Mouse (Mus musculus): ENCODE results near the gene Exosc9. TPM values are rescaled to one million over a fixed set of nuclear protein-coding genes. Genes with fewer than 3 reads are reported as not detected.

Gene Exosc9
- total and polyA plus RNA-seq, 3 experiments: 3.7 to 96.7 (median 40.9) TPM

DNA sequence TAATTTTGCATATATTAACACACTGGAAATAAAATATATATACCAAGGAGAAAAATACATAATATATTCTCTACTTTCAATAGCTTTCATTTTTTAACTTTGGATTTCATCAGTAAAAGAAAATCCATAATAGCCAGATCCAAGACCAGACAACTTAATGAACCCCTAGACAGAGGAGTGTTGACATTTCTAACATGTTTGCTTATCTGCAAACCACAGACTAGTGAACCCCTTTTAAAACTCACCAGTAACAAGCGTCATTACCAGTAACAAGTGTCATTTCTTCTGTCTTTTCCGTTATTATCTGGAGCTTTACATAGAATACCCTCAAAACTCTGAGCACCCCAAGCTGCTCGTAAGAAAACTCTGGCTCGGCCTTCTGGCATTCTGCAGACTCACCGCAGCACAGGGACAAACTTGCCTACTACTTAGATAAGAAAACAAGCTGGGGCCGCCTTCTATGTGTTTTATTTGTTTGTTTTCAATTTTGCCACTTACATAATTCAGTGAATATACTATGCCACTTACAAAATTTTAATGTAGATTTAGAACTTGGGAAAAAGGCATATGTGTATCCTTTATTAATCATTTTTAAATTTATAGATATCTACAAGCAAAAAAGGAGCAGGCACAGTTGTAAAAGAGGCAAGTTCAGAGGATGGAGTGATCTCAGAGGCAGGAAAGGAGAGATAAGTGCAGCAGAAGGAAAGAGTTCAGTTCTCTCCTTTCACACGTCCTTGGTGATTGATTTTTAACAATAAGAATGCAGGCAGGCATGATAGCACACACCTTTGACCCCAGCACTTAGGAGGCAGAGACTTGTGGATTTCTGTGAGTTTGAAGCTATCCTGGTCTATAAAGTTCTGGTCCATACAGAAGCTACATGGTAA is 53.7 kb downstream of the Exosc9 start:
- Histone ChIP-seq H3K27me3 (ENCODE audit: insufficient read depth, low read length) (no peaks in the 10 kb centered on the region), H3K4me1 (ENCODE audit: insufficient read depth, low read depth, low read length) (peaks cover 21% of the 10 kb centered on the region), H3K9me3 (replicated peaks) (no peaks in the 10 kb centered on the region), H3K36me3 (replicated peaks) (peaks cover 14% of the 10 kb centered on the region), H3K4me3 (ENCODE audit: low read depth, low read length) (no peak overlapping the region; the same call in 1 of the 2 replicates)
- TF ChIP-seq GATA1 (IDR thresholded peaks at IDR 0.05; ENCODE audit: borderline replicate concordance, low read length): no peak
- TF ChIP-seq POLR2AphosphoS5 (IDR thresholded peaks at IDR 0.05; ENCODE audit: insufficient replicate concordance, low read depth, low read length): no peak
- TF ChIP-seq CTCF (IDR thresholded peaks at IDR 0.05; ENCODE audit: low read depth, low read length): no peak
- TF ChIP-seq GATA2 (IDR thresholded peaks at IDR 0.05; ENCODE audit: borderline replicate concordance, low read depth, low read length): no peak
- TF ChIP-seq TAL1 (conservative IDR thresholded peaks at IDR 0.05; ENCODE audit: low read depth, low read length): no peak
- DNase-seq (ENCODE audit: low spot score) (peak; percentile 7), ATAC-seq (ENCODE audit: extremely low read depth, insufficient number of reproducible peaks, low FRiP score, poor library complexity, severe bottlenecking) (peak; percentile 78)

GRCm38 (mm10) chr3:36612687-36613086 is 60.3 kb downstream of the Exosc9 start:
- DNase-seq (ENCODE audit: low spot score): no peak
- Histone ChIP-seq H3K4me3 (ENCODE audit: low read depth, low read length) (peak overlapping the region; percentile 74), H3K36me3 (replicated peaks) (peaks cover 6% of the 10 kb centered on the region), H3K4me1 (ENCODE audit: insufficient read depth, low read depth, low read length) (peaks cover 19% of the 10 kb centered on the region), H3K9me3 (replicated peaks) (no peaks in the 10 kb centered on the region), H3K27me3 (ENCODE audit: insufficient read depth, low read length) (no peaks in the 10 kb centered on the region)
- no peak for TF ChIP-seq POLR2AphosphoS5 (IDR thresholded peaks at IDR 0.05; ENCODE audit: insufficient replicate concordance, low read depth, low read length)
- TF ChIP-seq GATA2 (IDR thresholded peaks at IDR 0.05; ENCODE audit: borderline replicate concordance, low read depth, low read length): no peak
- TF ChIP-seq CTCF (IDR thresholded peaks at IDR 0.05; ENCODE audit: low read depth, low read length): no peak
- no peak for TF ChIP-seq TAL1 (conservative IDR thresholded peaks at IDR 0.05; ENCODE audit: low read depth, low read length)
- no peak for TF ChIP-seq GATA1 (IDR thresholded peaks at IDR 0.05; ENCODE audit: borderline replicate concordance, low read length)
- no peak for ATAC-seq (ENCODE audit: extremely low read depth, insufficient number of reproducible peaks, low FRiP score, poor library complexity, severe bottlenecking)

DNA sequence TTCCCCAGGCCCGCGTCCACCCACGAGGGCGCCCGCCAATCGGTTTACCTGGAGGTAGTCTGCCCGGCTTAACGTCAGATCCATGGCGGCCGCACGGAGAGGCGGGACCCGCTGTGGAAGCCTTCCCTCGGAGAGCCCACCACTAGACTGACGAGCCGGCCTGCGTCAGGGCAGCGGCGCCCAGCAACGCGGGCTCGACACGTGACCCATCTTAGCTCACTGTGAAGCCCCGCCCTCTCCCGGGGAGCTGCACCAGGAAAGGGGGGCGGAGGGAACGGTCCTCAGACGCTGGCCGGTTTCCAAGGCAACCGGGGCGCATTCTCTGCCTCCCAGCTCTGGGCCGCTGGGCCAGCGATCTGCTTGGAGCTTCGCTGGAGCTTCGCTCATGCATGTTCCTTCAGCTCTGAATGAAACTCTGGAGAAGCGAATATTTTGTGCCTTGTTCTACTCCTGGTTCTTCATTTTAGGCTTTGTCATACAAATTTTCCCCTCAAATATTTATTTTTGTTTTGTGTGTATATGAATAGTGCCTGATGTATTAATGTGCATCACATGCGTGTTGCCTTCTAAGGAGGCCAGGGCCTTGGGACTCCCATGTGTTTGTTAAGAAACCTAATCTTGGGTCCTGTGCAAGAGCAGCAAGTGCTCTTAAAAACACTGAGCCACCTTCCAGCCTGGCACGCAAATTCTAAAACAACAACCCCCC is 60.9 kb downstream of the Exosc9 start, which contains the start of gene Bbs7:
Gene Bbs7 (minus strand): TSS at position 276 of the 706 bp plus-strand sequence.
- ATAC-seq (ENCODE audit: extremely low read depth, insufficient number of reproducible peaks, low FRiP score, poor library complexity, severe bottlenecking) (peak; percentile 97), DNase-seq (ENCODE audit: low spot score) (peak; percentile 94)
- H3K4me3 ChIP-seq (ENCODE audit: low read depth, low read length): peak within 1 kb of the TSS; percentile 74
- no peaks in the 10 kb centered on the region; the same call in 1 of the 2 replicates for H3K27me3 ChIP-seq (ENCODE audit: insufficient read depth, low read length)
- H3K36me3 ChIP-seq (replicated peaks): peaks cover 6% of the 10 kb centered on the region
- H3K4me1 ChIP-seq (ENCODE audit: insufficient read depth, low read depth, low read length): peaks cover 19% of the 10 kb centered on the region
- TF ChIP-seq GATA2 (IDR thresholded peaks at IDR 0.05; ENCODE audit: borderline replicate concordance, low read depth, low read length) (no peak), GATA1 (IDR thresholded peaks at IDR 0.05; ENCODE audit: borderline replicate concordance, low read length) (no peak), TAL1 (conservative IDR thresholded peaks at IDR 0.05; ENCODE audit: low read depth, low read length) (no peak)
- no peaks in the 10 kb centered on the region for H3K9me3 ChIP-seq (replicated peaks)

- ATAC-seq (ENCODE audit: extremely low read depth, insufficient number of reproducible peaks, low FRiP score, poor library complexity, severe bottlenecking) (no peak), DNase-seq (ENCODE audit: low spot score) (no peak)
- no peak overlapping the region for H3K4me3 ChIP-seq (ENCODE audit: low read depth, low read length)
- no peaks in the 10 kb centered on the region for H3K9me3 ChIP-seq (replicated peaks)
- TF ChIP-seq POLR2AphosphoS5 (IDR thresholded peaks at IDR 0.05; ENCODE audit: insufficient replicate concordance, low read depth, low read length) (no peak), CTCF (IDR thresholded peaks at IDR 0.05; ENCODE audit: low read depth, low read length) (no peak), TAL1 (conservative IDR thresholded peaks at IDR 0.05; ENCODE audit: low read depth, low read length) (no peak), GATA2 (IDR thresholded peaks at IDR 0.05; ENCODE audit: borderline replicate concordance, low read depth, low read length) (no peak), GATA1 (IDR thresholded peaks at IDR 0.05; ENCODE audit: borderline replicate concordance, low read length) (no peak)
- peaks cover 21% of the 10 kb centered on the region for H3K4me1 ChIP-seq (ENCODE audit: insufficient read depth, low read depth, low read length)
- peaks cover 3% of the 10 kb centered on the region for H3K36me3 ChIP-seq (replicated peaks)
- no peaks in the 10 kb centered on the region; the same call in 1 of the 2 replicates for H3K27me3 ChIP-seq (ENCODE audit: insufficient read depth, low read length)
These were observed 61.5 kb downstream of the Exosc9 start for GRCm38 (mm10) chr3:36613908-36614255.

Other genes starting within 250 kb of the Exosc9 start
- 165 and 180 TPM in 2 replicates for gene Anxa5, start 76.7 kb upstream of the Exosc9 start, total RNA-seq (2014; fragmentation: Nextera tagmentation)
- 175 TPM in 2 replicates for gene Anxa5, start 76.7 kb upstream of the Exosc9 start, total RNA-seq (2017)
- gene Anxa5, start 76.7 kb upstream of the Exosc9 start, polyA plus RNA-seq (2012): 81.0 and 94.3 TPM in 2 replicates
- gene 1810062G17Rik, start 76.7 kb upstream of the Exosc9 start, total RNA-seq (2014; fragmentation: Nextera tagmentation): not detected in 2 replicates
- gene 1810062G17Rik, start 76.7 kb upstream of the Exosc9 start, total RNA-seq (2017): 0.44 TPM in 1 of 2 replicates, not detected in the other
- gene 1810062G17Rik, start 76.7 kb upstream of the Exosc9 start, polyA plus RNA-seq (2012): not detected in 2 replicates
- gene Gm11549, start 30.8 kb upstream of the Exosc9 start, total RNA-seq (2014; fragmentation: Nextera tagmentation): not detected in 2 replicates
- 0.05 and 0.06 TPM in 2 replicates for gene Gm11549, start 30.8 kb upstream of the Exosc9 start, total RNA-seq (2017)
- not detected in 2 replicates for gene Gm11549, start 30.8 kb upstream of the Exosc9 start, polyA plus RNA-seq (2012)
- gene Ccna2, start 19.5 kb downstream of the Exosc9 start, total RNA-seq (2014; fragmentation: Nextera tagmentation): 410 and 504 TPM in 2 replicates
- 238 and 290 TPM in 2 replicates for gene Ccna2, start 19.5 kb downstream of the Exosc9 start, total RNA-seq (2017)
- gene Ccna2, start 19.5 kb downstream of the Exosc9 start, polyA plus RNA-seq (2012): 189 and 242 TPM in 2 replicates
- gene Bbs7, start 60.9 kb downstream of the Exosc9 start, total RNA-seq (2014; fragmentation: Nextera tagmentation): 16.5 TPM in 2 replicates
- gene Bbs7, start 60.9 kb downstream of the Exosc9 start, total RNA-seq (2017): 10.5 and 12.2 TPM in 2 replicates
- 1.7 and 2.0 TPM in 2 replicates for gene Bbs7, start 60.9 kb downstream of the Exosc9 start, polyA plus RNA-seq (2012)
- not detected in 2 replicates for gene Trpc3, start 137.6 kb downstream of the Exosc9 start, total RNA-seq (2014; fragmentation: Nextera tagmentation)
- gene Trpc3, start 137.6 kb downstream of the Exosc9 start, total RNA-seq (2017): 0.06 and 0.11 TPM in 2 replicates
- not detected in 2 replicates for gene Trpc3, start 137.6 kb downstream of the Exosc9 start, polyA plus RNA-seq (2012)

Measured in G1E (cell line).